Mouse (Mus musculus) neural tube, embryonic 14.5 days (tissue): ENCODE measurements at regions not wholly inside any gene's neighbourhood (a gene's known extent, or its start where the extent isn't known, plus 50 kb on each side); places are given as distances from the start of the nearest gene placed in this dataset.

ENCODE experiments used
- ATAC-seq: fragments of 200-750 bp; cut with Nextera tagmentation; 2 replicates; pipeline ENCODE4 v1.8.0; 2017; ENCODE audit warnings: low read depth, mild to moderate bottlenecking, moderate TSS enrichment, moderate library complexity
- H3K27ac ChIP-seq: fragments of 300-500 bp; sonication (generic); 2 replicates; pipeline ENCODE4 v1.5.1; 2014; ENCODE audit warnings: low read depth, mild to moderate bottlenecking, control low read depth, low read length, moderate library complexity, mixed read lengths
- H3K27me3 ChIP-seq: fragments of 300-500 bp; sonication (generic); 2 replicates; pipeline ENCODE4 v1.6.1; 2014; ENCODE audit warnings: low read length; ENCODE audit not compliant: control insufficient read depth, insufficient read depth
- H3K36me3 ChIP-seq: fragments of 300-500 bp; sonication (generic); 2 replicates; pipeline ENCODE4 v1.6.1; 2014; ENCODE audit warnings: low read length, mixed read lengths; ENCODE audit not compliant: control insufficient read depth, insufficient read depth
- H3K4me1 ChIP-seq: fragments of 300-500 bp; sonication (generic); 2 replicates; pipeline ENCODE4 v1.6.1; 2014; ENCODE audit warnings: low read length; ENCODE audit not compliant: control insufficient read depth, insufficient read depth
- H3K4me2 ChIP-seq: fragments of 300-500 bp; sonication (generic); 2 replicates; pipeline ENCODE4 v1.6.1; 2014; ENCODE audit warnings: mild to moderate bottlenecking, low read depth, low read length, control low read depth
- H3K4me3 ChIP-seq: fragments of 300-500 bp; sonication (generic); 2 replicates; pipeline ENCODE4 v1.5.1; 2014; ENCODE audit warnings: low read depth, low read length, control low read depth, mixed read lengths
- H3K9ac ChIP-seq: fragments of 300-500 bp; sonication (generic); replicated peaks from 2 replicates; pipeline ENCODE4 v1.6.1; 2014; ENCODE audit warnings: low read depth, mild to moderate bottlenecking, control low read depth, low read length, mixed read lengths
- H3K9me3 ChIP-seq: fragments of 300-500 bp; sonication (generic); 2 replicates; pipeline ENCODE4 v1.6.1; 2016; ENCODE audit warnings: low read length; ENCODE audit not compliant: control insufficient read depth
- WGBS: fragments of 180-500 bp; shearing (Covaris S2); extraction: QIAGEN DNeasy Blood & Tissue Kit; methylation state at CpG from one replicate; pipeline ENCODE4 v1.1.7; 2014; 5-methylcytosine and 5-hydroxymethylcytosine counted together

GRCm38 (mm10) chr7:113651696-113652095, 114.1 kb upstream of the Spon1 start:
- no peak overlapping the region for H3K27ac ChIP-seq
- no peak overlapping the region for H3K4me2 ChIP-seq
- no peaks in the 10 kb centered on the region for H3K27me3 ChIP-seq
- no peak overlapping the region for H3K4me3 ChIP-seq
- H3K36me3 ChIP-seq = no peaks in the 10 kb centered on the region
- no peaks in the 10 kb centered on the region for H3K4me1 ChIP-seq
- 83% methylated on average over 1 of the region's 1 CpGs for WGBS
- H3K9me3 ChIP-seq = no peaks in the 10 kb centered on the region
- no peak for ATAC-seq
- no peak overlapping the region for H3K9ac ChIP-seq

- no peak overlapping the region for H3K4me2 ChIP-seq
- H3K36me3 ChIP-seq = no peaks in the 10 kb centered on the region
- 33% methylated on average over 5 of the region's 5 CpGs for WGBS
- H3K27me3 ChIP-seq = no peaks in the 10 kb centered on the region
- no peak overlapping the region for H3K9ac ChIP-seq
- no peaks in the 10 kb centered on the region for H3K9me3 ChIP-seq
- no peak; the same call in 1 of the 2 replicates for ATAC-seq
- no peak overlapping the region for H3K27ac ChIP-seq
- H3K4me3 ChIP-seq = no peak overlapping the region
- H3K4me1 ChIP-seq = no peaks in the 10 kb centered on the region
Measured at GRCm38 (mm10) chr7:113653130-113653529, 112.7 kb upstream of the Spon1 start.

GRCm38 (mm10) chr7:113655336-113655735, 110.5 kb upstream of the Spon1 start:
- no peaks in the 10 kb centered on the region for H3K36me3 ChIP-seq
- H3K4me1 ChIP-seq = no peaks in the 10 kb centered on the region
- no peak overlapping the region for H3K9ac ChIP-seq
- no peaks in the 10 kb centered on the region for H3K27me3 ChIP-seq
- no peak for ATAC-seq
- H3K27ac ChIP-seq = no peak overlapping the region
- no peak overlapping the region for H3K4me2 ChIP-seq
- 88% methylated on average over 5 of the region's 5 CpGs for WGBS
- H3K4me3 ChIP-seq = no peak overlapping the region
- H3K9me3 ChIP-seq = no peaks in the 10 kb centered on the region

- peak; percentile 71 for ATAC-seq
- no peak overlapping the region for H3K4me3 ChIP-seq
- peak overlapping the region; percentile 11; the same call in 1 of the 2 replicates for H3K4me2 ChIP-seq
- no peaks in the 10 kb centered on the region for H3K9me3 ChIP-seq
- H3K27ac ChIP-seq = no peak overlapping the region
- H3K9ac ChIP-seq = no peak overlapping the region
- peaks cover 4% of the 10 kb centered on the region; the same call in 1 of the 2 replicates for H3K4me1 ChIP-seq
- no peaks in the 10 kb centered on the region for H3K36me3 ChIP-seq
- 18% methylated on average over 18 of the region's 18 CpGs for WGBS
- no peaks in the 10 kb centered on the region for H3K27me3 ChIP-seq
Measured at GRCm38 (mm10) chr7:113672779-113673595, 92.8 kb upstream of the Spon1 start.

GRCm38 (mm10) chr7:113673596-113673956, 92.2 kb upstream of the Spon1 start:
- ATAC-seq = no peak
- Histone ChIP-seq H3K9me3 (no peaks in the 10 kb centered on the region), H3K4me1 (peaks cover 4% of the 10 kb centered on the region; the same call in 1 of the 2 replicates), H3K4me2 (peak overlapping the region; percentile 11; the same call in 1 of the 2 replicates), H3K4me3 (no peak overlapping the region), H3K9ac (no peak overlapping the region), H3K27ac (no peak overlapping the region), H3K36me3 (no peaks in the 10 kb centered on the region), H3K27me3 (no peaks in the 10 kb centered on the region)
- 49% methylated on average over 12 of the region's 12 CpGs for WGBS

- no peak overlapping the region for H3K4me2 ChIP-seq
- no peak overlapping the region for H3K4me3 ChIP-seq
- H3K36me3 ChIP-seq = no peaks in the 10 kb centered on the region
- no peaks in the 10 kb centered on the region for H3K27me3 ChIP-seq
- WGBS = 85% methylated on average over 5 of the region's 5 CpGs
- no peaks in the 10 kb centered on the region for H3K4me1 ChIP-seq
- H3K9ac ChIP-seq = no peak overlapping the region
- H3K27ac ChIP-seq = no peak overlapping the region
- no peaks in the 10 kb centered on the region for H3K9me3 ChIP-seq
- ATAC-seq = no peak
Measured at GRCm38 (mm10) chr7:113682271-113682670, 83.5 kb upstream of the Spon1 start.

- 82% methylated on average over 4 of the region's 4 CpGs for WGBS
- Histone ChIP-seq H3K36me3 (no peaks in the 10 kb centered on the region), H3K4me2 (no peak overlapping the region), H3K27me3 (no peaks in the 10 kb centered on the region), H3K4me1 (no peaks in the 10 kb centered on the region), H3K9ac (no peak overlapping the region), H3K4me3 (no peak overlapping the region), H3K27ac (no peak overlapping the region), H3K9me3 (no peaks in the 10 kb centered on the region)
- no peak for ATAC-seq
Measured at GRCm38 (mm10) chr7:113685349-113685748, 80.4 kb upstream of the Spon1 start.

GRCm38 (mm10) chr7:113686527-113686926, 79.3 kb upstream of the Spon1 start:
- 70% methylated on average over 3 of the region's 3 CpGs for WGBS
- no peaks in the 10 kb centered on the region for H3K36me3 ChIP-seq
- H3K9ac ChIP-seq = no peak overlapping the region
- H3K27me3 ChIP-seq = no peaks in the 10 kb centered on the region
- H3K27ac ChIP-seq = no peak overlapping the region
- no peak for ATAC-seq
- no peak overlapping the region for H3K4me3 ChIP-seq
- H3K9me3 ChIP-seq = no peaks in the 10 kb centered on the region
- no peaks in the 10 kb centered on the region; the same call in 1 of the 2 replicates for H3K4me1 ChIP-seq
- H3K4me2 ChIP-seq = no peak overlapping the region

GRCm38 (mm10) chr7:113687566-113687965, 78.2 kb upstream of the Spon1 start:
- H3K27me3 ChIP-seq = no peaks in the 10 kb centered on the region
- H3K27ac ChIP-seq = no peak overlapping the region
- ATAC-seq = no peak
- no peak overlapping the region for H3K9ac ChIP-seq
- H3K4me3 ChIP-seq = no peak overlapping the region
- no peaks in the 10 kb centered on the region; the same call in 1 of the 2 replicates for H3K4me1 ChIP-seq
- 80% methylated on average over 6 of the region's 6 CpGs for WGBS
- no peaks in the 10 kb centered on the region for H3K9me3 ChIP-seq
- H3K36me3 ChIP-seq = no peaks in the 10 kb centered on the region
- H3K4me2 ChIP-seq = no peak overlapping the region
